Mouse (Mus musculus) lung, embryonic 16.5 days (tissue): ENCODE results near the gene Ncoa1. TPM values are rescaled to one million over a fixed set of nuclear protein-coding genes. Genes with fewer than 3 reads are reported as not detected.

Experiments
- ATAC-seq: fragments of 200-750 bp; cut with Nextera tagmentation; 2 replicates; pipeline ENCODE4 v1.8.0; 2017; ENCODE audit warnings: low read depth, mild to moderate bottlenecking, moderate library complexity
- H3K27ac ChIP-seq: fragments of 300-500 bp; sonication (generic); 2 replicates; pipeline ENCODE4 v1.5.1; 2014; ENCODE audit warnings: mild to moderate bottlenecking, control low read depth, low read length
- H3K27me3 ChIP-seq: fragments of 300-500 bp; sonication (generic); 2 replicates; pipeline ENCODE4 v1.6.1; 2014; ENCODE audit warnings: low read depth, low read length, mixed read lengths; ENCODE audit not compliant: control insufficient read depth, insufficient read depth
- H3K36me3 ChIP-seq: fragments of 300-500 bp; sonication (generic); 2 replicates; pipeline ENCODE4 v1.6.1; 2014; ENCODE audit warnings: low read length; ENCODE audit not compliant: control insufficient read depth, insufficient read depth
- H3K4me1 ChIP-seq: fragments of 300-500 bp; sonication (generic); replicated peaks from 2 replicates; pipeline ENCODE4 v1.6.1; 2014; ENCODE audit warnings: low read length, mixed read lengths; ENCODE audit not compliant: control insufficient read depth, insufficient read depth
- H3K4me2 ChIP-seq: fragments of 300-500 bp; sonication (generic); 2 replicates; pipeline ENCODE4 v1.6.1; 2014; ENCODE audit warnings: low read depth, low read length, control low read depth
- H3K4me3 ChIP-seq: fragments of 300-500 bp; sonication (generic); 2 replicates; pipeline ENCODE4 v1.5.1; 2014; ENCODE audit warnings: mild to moderate bottlenecking, low read length, control low read depth
- H3K9ac ChIP-seq: fragments of 300-500 bp; sonication (generic); 2 replicates; pipeline ENCODE4 v1.6.1; 2014; ENCODE audit warnings: low read length, control low read depth
- H3K9me3 ChIP-seq: fragments of 300-500 bp; sonication (generic); 2 replicates; pipeline ENCODE4 v1.6.1; 2016; ENCODE audit warnings: low read length; ENCODE audit not compliant: control insufficient read depth
- whole genome bisulfite sequencing: fragments of 180-500 bp; shearing (Covaris S2); extraction: QIAGEN DNeasy Blood & Tissue Kit; methylation state at CpG from one replicate; pipeline ENCODE4 v1.1.7; 2014; 5-methylcytosine and 5-hydroxymethylcytosine counted together
- polyA plus RNA-seq: library from polyadenylated mRNA; unstranded; fragments of >200 nt; fragmentation: Nextera tagmentation; extraction: Ambion mirVana; gene quantifications from 2 replicates; pipeline ENCODE4 v1.2.1, GENCODE M21; 2015

Ncoa1 gene
- polyA plus RNA-seq, 1 experiment from 2014 or later, result 7.1 TPM

GRCm38 (mm10) chr12:4201454-4202200 lies 275.4 kb downstream of the Ncoa1 start:
- WGBS, result 85% methylated on average over 13 of the region's 13 CpGs
- ATAC-seq, result no peak
- H3K9me3 ChIP-seq, result no peaks in the 10 kb centered on the region

GRCm38 (mm10) chr12:4199271-4199670 lies 277.7 kb downstream of the Ncoa1 start:
- H3K9me3 ChIP-seq, result no peaks in the 10 kb centered on the region
- H3K9ac ChIP-seq, result no peak overlapping the region
- no peak overlapping the region for H3K4me3 ChIP-seq
- no peaks in the 10 kb centered on the region for H3K27me3 ChIP-seq
- H3K4me1 ChIP-seq, result peaks cover under 1% of the 10 kb centered on the region; the same call in 1 of the 2 replicates
- H3K36me3 ChIP-seq, result peaks cover 6% of the 10 kb centered on the region; the same call in 1 of the 2 replicates
- no peak for ATAC-seq
- H3K27ac ChIP-seq, result no peak overlapping the region
- no peak overlapping the region for H3K4me2 ChIP-seq
- WGBS, result 95% methylated on average over 11 of the region's 11 CpGs

More at GRCm38 (mm10) chr12:4201454-4202200, 275.4 kb downstream of the Ncoa1 start:
- no peak overlapping the region for H3K4me2 ChIP-seq
- H3K4me1 ChIP-seq, result no peaks in the 10 kb centered on the region
- no peaks in the 10 kb centered on the region for H3K27me3 ChIP-seq
- no peak overlapping the region for H3K4me3 ChIP-seq
- no peak overlapping the region for H3K9ac ChIP-seq
- no peak overlapping the region for H3K27ac ChIP-seq
- peaks cover 10% of the 10 kb centered on the region for H3K36me3 ChIP-seq

- H3K27ac ChIP-seq, result no peak overlapping the region
These were observed 278.3 kb downstream of the Ncoa1 start for GRCm38 (mm10) chr12:4198702-4199101.

More at GRCm38 (mm10) chr12:4198702-4199101, 278.3 kb downstream of the Ncoa1 start:
- Histone ChIP-seq H3K4me1 (peaks cover 6% of the 10 kb centered on the region; the same call in 1 of the 2 replicates), H3K4me3 (no peak overlapping the region), H3K36me3 (peaks cover 6% of the 10 kb centered on the region; the same call in 1 of the 2 replicates), H3K27me3 (no peaks in the 10 kb centered on the region), H3K4me2 (no peak overlapping the region), H3K9me3 (no peaks in the 10 kb centered on the region), H3K9ac (no peak overlapping the region)
- ATAC-seq, result no peak
- 85% methylated on average over 4 of the region's 4 CpGs for WGBS

Other genes with a start within 250 kb of the Ncoa1 start
- gene Ptrhd1, start 243.2 kb downstream of the Ncoa1 start, polyA plus RNA-seq, result 5.8 and 6.0 TPM in 2 replicates
- gene Cenpo, start 242.9 kb downstream of the Ncoa1 start, polyA plus RNA-seq, result 18.4 and 18.5 TPM in 2 replicates
- gene Itsn2, start 115.5 kb upstream of the Ncoa1 start, polyA plus RNA-seq, result 37.6 and 39.7 TPM in 2 replicates
- not detected in 2 replicates for gene Gm3625, start 115.7 kb upstream of the Ncoa1 start, polyA plus RNA-seq